Mouse (Mus musculus) hindbrain, embryonic 10.5 days (tissue): ENCODE results near the gene Sftpa1. TPM values are rescaled to one million over a fixed set of nuclear protein-coding genes. Genes with fewer than 3 reads are reported as not detected.
A peak's percentile ranks its signal among the peaks of the same experiment; 100 is the strongest.

Experiments used
- DNase-seq: peaks from one replicate; pipeline ENCODE4 v3.0.0-alpha.2; 2017; ENCODE audit warnings: low spot score
- H3K27ac ChIP-seq: fragments of 300-500 bp; sonication (generic); 2 replicates; pipeline ENCODE4 v1.5.1; 2016; ENCODE audit warnings: mild to moderate bottlenecking, moderate library complexity
- H3K27me3 ChIP-seq: fragments of 300-500 bp; sonication (generic); 2 replicates; pipeline ENCODE4 v1.6.1; 2016; ENCODE audit warnings: mild to moderate bottlenecking; ENCODE audit not compliant: poor library complexity, insufficient read depth, severe bottlenecking
- H3K36me3 ChIP-seq: fragments of 300-500 bp; sonication (generic); 2 replicates; pipeline ENCODE4 v1.6.1; 2016; ENCODE audit warnings: mild to moderate bottlenecking, moderate library complexity
- H3K4me1 ChIP-seq: fragments of 300-500 bp; sonication (generic); replicated peaks from 2 replicates; pipeline ENCODE4 v1.6.1; 2016; ENCODE audit warnings: mild to moderate bottlenecking
- H3K4me3 ChIP-seq: fragments of 300-500 bp; sonication (generic); 2 replicates; pipeline ENCODE4 v1.5.1; 2016; ENCODE audit warnings: mild to moderate bottlenecking, moderate library complexity
- H3K9me3 ChIP-seq: fragments of 300-500 bp; sonication (generic); 2 replicates; pipeline ENCODE4 v1.6.1; 2016; ENCODE audit warnings: mild to moderate bottlenecking, moderate library complexity
- WGBS: fragments of 180-500 bp; shearing (Covaris S2); methylation state at CpG from one replicate; pipeline ENCODE4 v1.1.7; 2016; 5-methylcytosine and 5-hydroxymethylcytosine counted together
- polyA plus RNA-seq: library from polyadenylated mRNA; unstranded; fragments of >200 nt; fragmentation: Nextera tagmentation; extraction: Ambion mirVana; gene quantifications from 2 replicates; pipeline ENCODE4 v1.2.1, GENCODE M21; 2016

Gene Sftpa1
- polyA plus RNA-seq, 1 experiment from 2014 or later: not detected

GRCm38 (mm10) chr14:41116271-41116670 lies 15.3 kb upstream of the Sftpa1 start:
- DNase-seq: no peak
- Histone ChIP-seq H3K4me3 (no peak overlapping the region), H3K27me3 (no peaks in the 10 kb centered on the region), H3K36me3 (no peaks in the 10 kb centered on the region), H3K9me3 (no peaks in the 10 kb centered on the region), H3K4me1 (no peaks in the 10 kb centered on the region), H3K27ac (no peak overlapping the region)
- WGBS: 86% methylated on average over 3 of the region's 3 CpGs

GRCm38 (mm10) chr14:41124683-41125082 lies 6.9 kb upstream of the Sftpa1 start:
- Histone ChIP-seq H3K27ac (no peak overlapping the region), H3K27me3 (no peaks in the 10 kb centered on the region), H3K4me3 (no peak overlapping the region), H3K36me3 (no peaks in the 10 kb centered on the region), H3K9me3 (no peaks in the 10 kb centered on the region), H3K4me1 (no peaks in the 10 kb centered on the region)
- WGBS: 86% methylated on average over 5 of the region's 5 CpGs
- no peak for DNase-seq

GRCm38 (mm10) chr14:41127997-41128396 lies 3.6 kb upstream of the Sftpa1 start:
- Histone ChIP-seq H3K9me3 (no peaks in the 10 kb centered on the region), H3K4me3 (no peak overlapping the region), H3K36me3 (no peaks in the 10 kb centered on the region), H3K27me3 (no peaks in the 10 kb centered on the region), H3K27ac (no peak overlapping the region), H3K4me1 (no peaks in the 10 kb centered on the region)
- 23% methylated on average over 4 of the region's 4 CpGs for WGBS
- peak; percentile 44 for DNase-seq

- Histone ChIP-seq H3K4me1 (no peaks in the 10 kb centered on the region), H3K27me3 (no peaks in the 10 kb centered on the region), H3K9me3 (no peaks in the 10 kb centered on the region), H3K4me3 (no peak overlapping the region), H3K36me3 (no peaks in the 10 kb centered on the region), H3K27ac (no peak overlapping the region)
- DNase-seq: no peak
Measured at GRCm38 (mm10) chr14:41137006-41137405, 5.4 kb downstream of the Sftpa1 start.

GRCm38 (mm10) chr14:41140686-41141085 lies 9.1 kb downstream of the Sftpa1 start:
- H3K27me3 ChIP-seq: no peaks in the 10 kb centered on the region
- H3K9me3 ChIP-seq: no peaks in the 10 kb centered on the region
- H3K27ac ChIP-seq: no peak overlapping the region
- 82% methylated on average over 1 of the region's 1 CpGs for WGBS
- H3K36me3 ChIP-seq: no peaks in the 10 kb centered on the region
- H3K4me3 ChIP-seq: no peak overlapping the region
- H3K4me1 ChIP-seq: no peaks in the 10 kb centered on the region
- DNase-seq: no peak

GRCm38 (mm10) chr14:41146035-41146434 lies 14.5 kb downstream of the Sftpa1 start:
- DNase-seq: no peak
- H3K9me3 ChIP-seq: no peaks in the 10 kb centered on the region
- WGBS: 80% methylated on average over 6 of the region's 6 CpGs
- H3K4me1 ChIP-seq: no peaks in the 10 kb centered on the region
- H3K27me3 ChIP-seq: no peaks in the 10 kb centered on the region
- no peaks in the 10 kb centered on the region for H3K36me3 ChIP-seq
- no peak overlapping the region for H3K27ac ChIP-seq
- H3K4me3 ChIP-seq: no peak overlapping the region

GRCm38 (mm10) chr14:41146922-41147321 lies 15.3 kb downstream of the Sftpa1 start:
- Histone ChIP-seq H3K27me3 (no peaks in the 10 kb centered on the region), H3K4me3 (no peak overlapping the region), H3K27ac (no peak overlapping the region), H3K4me1 (no peaks in the 10 kb centered on the region), H3K9me3 (no peaks in the 10 kb centered on the region), H3K36me3 (no peaks in the 10 kb centered on the region)
- DNase-seq: no peak
- WGBS: 86% methylated on average over 3 of the region's 3 CpGs

GRCm38 (mm10) chr14:41147356-41147755 lies 15.8 kb downstream of the Sftpa1 start:
- Histone ChIP-seq H3K4me1 (no peaks in the 10 kb centered on the region), H3K9me3 (no peaks in the 10 kb centered on the region), H3K36me3 (no peaks in the 10 kb centered on the region), H3K27ac (no peak overlapping the region), H3K4me3 (no peak overlapping the region), H3K27me3 (no peaks in the 10 kb centered on the region)
- DNase-seq: no peak
- 92% methylated on average over 2 of the region's 2 CpGs for WGBS

GRCm38 (mm10) chr14:41151220-41151898 lies 19.8 kb downstream of the Sftpa1 start, which contains the start of gene Mbl1:
Gene Mbl1 (plus strand): TSS chr14:41151458.
- H3K4me1 ChIP-seq: no peaks in the 10 kb centered on the region
- no peak within 1 kb of the TSS for H3K27ac ChIP-seq
- no peaks in the 10 kb centered on the region for H3K9me3 ChIP-seq
- DNase-seq: no peak
- no peak within 1 kb of the TSS for H3K4me3 ChIP-seq
- no peaks in the 10 kb centered on the region for H3K27me3 ChIP-seq
- H3K36me3 ChIP-seq: no peaks in the 10 kb centered on the region
- 87% methylated on average over 7 of the region's 7 CpGs for WGBS

GRCm38 (mm10) chr14:41160076-41160475 lies 28.5 kb downstream of the Sftpa1 start:
- 90% methylated on average over 4 of the region's 4 CpGs for WGBS
- no peak overlapping the region for H3K4me3 ChIP-seq
- H3K9me3 ChIP-seq: no peaks in the 10 kb centered on the region
- no peak for DNase-seq
- H3K36me3 ChIP-seq: no peaks in the 10 kb centered on the region
- no peak overlapping the region for H3K27ac ChIP-seq
- peaks cover 7% of the 10 kb centered on the region for H3K4me1 ChIP-seq
- H3K27me3 ChIP-seq: no peaks in the 10 kb centered on the region

- Histone ChIP-seq H3K4me3 (no peak overlapping the region), H3K36me3 (no peaks in the 10 kb centered on the region), H3K27ac (no peak overlapping the region), H3K27me3 (no peaks in the 10 kb centered on the region), H3K4me1 (peaks cover 7% of the 10 kb centered on the region), H3K9me3 (no peaks in the 10 kb centered on the region)
- DNase-seq: peak; percentile 13
- 29% methylated on average over 1 of the region's 1 CpGs for WGBS
Measured at GRCm38 (mm10) chr14:41160743-41161142, 29.2 kb downstream of the Sftpa1 start.

GRCm38 (mm10) chr14:41162663-41163062 lies 31.1 kb downstream of the Sftpa1 start:
- no peaks in the 10 kb centered on the region for H3K36me3 ChIP-seq
- DNase-seq: peak; percentile 36
- WGBS: 22% methylated on average over 2 of the region's 2 CpGs
- peaks cover 7% of the 10 kb centered on the region for H3K4me1 ChIP-seq
- no peaks in the 10 kb centered on the region for H3K27me3 ChIP-seq
- no peak overlapping the region for H3K27ac ChIP-seq
- H3K4me3 ChIP-seq: no peak overlapping the region
- H3K9me3 ChIP-seq: no peaks in the 10 kb centered on the region

GRCm38 (mm10) chr14:41167278-41167677 lies 35.7 kb downstream of the Sftpa1 start:
- Histone ChIP-seq H3K36me3 (no peaks in the 10 kb centered on the region), H3K9me3 (no peaks in the 10 kb centered on the region), H3K27ac (no peak overlapping the region), H3K4me1 (no peaks in the 10 kb centered on the region), H3K4me3 (no peak overlapping the region), H3K27me3 (no peaks in the 10 kb centered on the region)
- WGBS: 66% methylated on average over 5 of the region's 5 CpGs
- no peak for DNase-seq

GRCm38 (mm10) chr14:41168567-41168966 lies 37.0 kb downstream of the Sftpa1 start:
- Histone ChIP-seq H3K27me3 (no peaks in the 10 kb centered on the region), H3K9me3 (no peaks in the 10 kb centered on the region), H3K4me3 (no peak overlapping the region), H3K36me3 (no peaks in the 10 kb centered on the region), H3K27ac (no peak overlapping the region), H3K4me1 (no peaks in the 10 kb centered on the region)
- 89% methylated on average over 1 of the region's 1 CpGs for WGBS
- DNase-seq: no peak
